Comparison of ENCODE assay signal across 10 mouse cellular contexts in genomic region chr11:117618214-117618613, GRCm38 (mm10). TPM values are rescaled to one million over a fixed set of nuclear protein-coding genes. Genes with fewer than 3 reads are reported as not detected.
DNase-seq lines count a peak whose midpoint lies in the region; ATAC-seq and TF ChIP-seq lines count a peak whose summit lies in the region.
"Had no signal": no experiment of that assay in that cellular context is flagged by ENCODE, and none has a peak within 500 bp of the region (broad histone marks: within the 10 kb centered on the region; RNA-seq: fewer than 3 reads in every experiment).

No protein-coding gene starts in this region.

- WGBS in heart, embryonic 15.5 days, result 20% methylated on average over 3 of the region's 3 CpGs
- 8% methylated on average over 3 of the region's 3 CpGs for WGBS in forebrain, postnatal 0 days
- 5% methylated on average over 3 of the region's 3 CpGs for WGBS in kidney, postnatal 0 days
- WGBS in midbrain, embryonic 16.5 days, result 13% methylated on average over 3 of the region's 3 CpGs
- WGBS in cerebellum, adult 2 months, result 59% methylated on average over 3 of the region's 3 CpGs

- H3K9me3 ChIP-seq in heart, embryonic 15.5 days (replicated peaks), result no peaks in the 10 kb centered on the region
- H3K9me3 ChIP-seq in forebrain, postnatal 0 days (ENCODE audit: low read length), result no peaks in the 10 kb centered on the region
- H3K9me3 ChIP-seq in kidney, postnatal 0 days (replicated peaks; ENCODE audit: low read length), result no peaks in the 10 kb centered on the region
- no peaks in the 10 kb centered on the region for H3K9me3 ChIP-seq in midbrain, embryonic 16.5 days (replicated peaks; ENCODE audit: control insufficient read depth, low read length, poor library complexity, severe bottlenecking)

- intact Hi-C loops in left cerebral cortex, postnatal 14 days (cut with DNase I), result no loop called here

- H3K4me2 ChIP-seq in heart, embryonic 15.5 days, result peak overlapping the region; percentile 47; the same call in 1 of the 2 replicates
- peak overlapping the region; percentile 29; the same call in 1 of the 2 replicates for H3K4me2 ChIP-seq in forebrain, postnatal 0 days (ENCODE audit: low read depth)
- 0 out of 2 replicates have a peak overlapping the region, but pooled peaks have one; percentile 37 for H3K4me2 ChIP-seq in kidney, postnatal 0 days (ENCODE audit: low read length)
- peak overlapping the region; percentile 39; the same call in 1 of the 2 replicates for H3K4me2 ChIP-seq in midbrain, embryonic 16.5 days (ENCODE audit: low read length)

- no peak overlapping the region for H3K4me3 ChIP-seq in heart, embryonic 15.5 days
- H3K4me3 ChIP-seq in forebrain, postnatal 0 days (ENCODE audit: low read depth, low read length), result no peak overlapping the region
- no peak overlapping the region for H3K4me3 ChIP-seq in kidney, postnatal 0 days (replicated peaks; ENCODE audit: low read depth, low read length)
- no peak overlapping the region for H3K4me3 ChIP-seq in midbrain, embryonic 16.5 days (ENCODE audit: low read depth, low read length)
- H3K4me3 ChIP-seq in cerebellum, adult 2 months (replicated peaks; ENCODE audit: insufficient read depth, low read depth, low read length), result no peak overlapping the region
- H3K4me3 ChIP-seq: myocyte had no signal

- no peak for DNase-seq in heart, adult 11 months
- no peak for DNase-seq in forebrain, postnatal 0 days
- peak; percentile 46 for DNase-seq in kidney, postnatal 0 days (ENCODE audit: low spot score)
- no peak for DNase-seq in left cerebral cortex, postnatal 14 days (ENCODE audit: low spot score in 2 of 2)
- no peak for DNase-seq in cerebellum, adult 2 months
- no peak for DNase-seq in right cerebral cortex, postnatal 36 days (ENCODE audit: low spot score in 2 of 2)

- no peak overlapping the region for H3K27ac ChIP-seq in heart, embryonic 15.5 days
- peak overlapping the region; percentile 54; the same call in 1 of the 2 replicates for H3K27ac ChIP-seq in forebrain, postnatal 0 days (ENCODE audit: low read depth, low read length)
- no peak overlapping the region for H3K27ac ChIP-seq in kidney, postnatal 0 days
- peak overlapping the region; percentile 82 for H3K27ac ChIP-seq in midbrain, embryonic 16.5 days (ENCODE audit: low read length)
- no peak overlapping the region for H3K27ac ChIP-seq in cerebellum, adult 2 months (ENCODE audit: insufficient read depth, low read length)

- no peaks in the 10 kb centered on the region for H3K36me3 ChIP-seq in heart, embryonic 15.5 days
- no peaks in the 10 kb centered on the region for H3K36me3 ChIP-seq in forebrain, postnatal 0 days (ENCODE audit: insufficient read depth)
- H3K36me3 ChIP-seq in kidney, postnatal 0 days (ENCODE audit: insufficient read depth, low read length), result no peaks in the 10 kb centered on the region
- no peaks in the 10 kb centered on the region for H3K36me3 ChIP-seq in midbrain, embryonic 16.5 days (ENCODE audit: control insufficient read depth, insufficient read depth, low read length)

- TF ChIP-seq POLR2A in cerebellum, adult 2 months (IDR thresholded peaks at IDR 0.05; ENCODE audit: borderline replicate concordance, insufficient read depth, low read length), result no peak

- ATAC-seq in heart, embryonic 15.5 days (replicated peaks; ENCODE audit: insufficient number of reproducible peaks, insufficient read depth, low FRiP score, low read depth), result no peak
- 0 out of 2 replicates have a peak, but pooled peaks have one; percentile 20 for ATAC-seq in forebrain, postnatal 0 days
- no peak for ATAC-seq in kidney, postnatal 0 days (replicated peaks; ENCODE audit: low FRiP score, low read depth)
- ATAC-seq in midbrain, embryonic 16.5 days, result no peak
- ATAC-seq: Patski had no signal

- TF ChIP-seq CTCF in forebrain, postnatal 0 days (IDR thresholded peaks at IDR 0.05; ENCODE audit: low read depth), result no peak
- TF ChIP-seq CTCF in kidney, postnatal 0 days (IDR thresholded peaks at IDR 0.05; ENCODE audit: low read depth), result no peak
- no peak for TF ChIP-seq CTCF in cerebellum, adult 2 months (IDR thresholded peaks at IDR 0.05; ENCODE audit: borderline replicate concordance, insufficient read depth, low read depth, low read length)

- no peak overlapping the region for H3K9ac ChIP-seq in heart, embryonic 15.5 days
- 0 out of 2 replicates have a peak overlapping the region, but pooled peaks have one; percentile 6 for H3K9ac ChIP-seq in forebrain, postnatal 0 days
- H3K9ac ChIP-seq in kidney, postnatal 0 days (ENCODE audit: low read depth, low read length), result no peak overlapping the region
- H3K9ac ChIP-seq in midbrain, embryonic 16.5 days (ENCODE audit: low read depth, low read length), result no peak overlapping the region

- peaks cover 54% of the 10 kb centered on the region for H3K27me3 ChIP-seq in heart, embryonic 15.5 days
- no peaks in the 10 kb centered on the region for H3K27me3 ChIP-seq in forebrain, postnatal 0 days (ENCODE audit: insufficient read depth, low read length)
- H3K27me3 ChIP-seq in kidney, postnatal 0 days (ENCODE audit: insufficient read depth, low read length), result peaks cover 15% of the 10 kb centered on the region; the same call in 1 of the 2 replicates
- no peaks in the 10 kb centered on the region for H3K27me3 ChIP-seq in midbrain, embryonic 16.5 days (ENCODE audit: control insufficient read depth, insufficient read depth, low read depth, low read length)
- no peaks in the 10 kb centered on the region; the same call in 1 of the 2 replicates for H3K27me3 ChIP-seq in cerebellum, adult 2 months (ENCODE audit: control insufficient read depth, insufficient read depth, low read length)

- peaks cover 11% of the 10 kb centered on the region for H3K4me1 ChIP-seq in heart, embryonic 15.5 days (replicated peaks)
- H3K4me1 ChIP-seq in forebrain, postnatal 0 days (ENCODE audit: insufficient read depth), result peaks cover 17% of the 10 kb centered on the region
- H3K4me1 ChIP-seq in kidney, postnatal 0 days (replicated peaks; ENCODE audit: insufficient read depth, low read length), result peaks cover 13% of the 10 kb centered on the region; the same call in 1 of the 2 replicates
- peaks cover 19% of the 10 kb centered on the region for H3K4me1 ChIP-seq in midbrain, embryonic 16.5 days (ENCODE audit: control insufficient read depth, insufficient read depth, low read length)
- no peaks in the 10 kb centered on the region for H3K4me1 ChIP-seq in cerebellum, adult 2 months (ENCODE audit: control insufficient read depth, insufficient read depth, low read length)

RNA-seq across cellular contexts. Expression of gene Tnrc6c, which starts 35.9 kb away (rescaled TPM):
- 6.6 and 7.3 TPM in 2 replicates for polyA plus RNA-seq in heart, embryonic 15.5 days (2015; fragmentation: Nextera tagmentation; extraction: Ambion mirVana)
- 56.9 and 71.6 TPM in 2 replicates for total RNA-seq in forebrain, postnatal 0 days (2014; rRNA removed)
- 13.1 and 19.9 TPM in 2 replicates for polyA plus RNA-seq in forebrain, postnatal 0 days (2015; fragmentation: Nextera tagmentation; extraction: Ambion mirVana)
- 8.7 and 8.8 TPM in 2 replicates for polyA plus RNA-seq in kidney, postnatal 0 days (2015; fragmentation: Nextera tagmentation; extraction: Ambion mirVana)
- polyA plus RNA-seq in midbrain, embryonic 16.5 days (2015; fragmentation: Nextera tagmentation; extraction: Ambion mirVana), result 28.1 and 31.6 TPM in 2 replicates
- total RNA-seq in left cerebral cortex, postnatal 14 days (2021), result 10 to 100 TPM; 56.5 to 57.5 TPM
- 43.8 and 52.1 TPM in 2 replicates for polyA plus RNA-seq in cerebellum, adult 2 months (2012; rRNA removed)

Comparison
In these comparisons a context has a peak if more than half of its experiments do, and no peak if none do; other contexts are left out.
1. H3K27ac ChIP-seq: peak in forebrain, postnatal 0 days (single experiment) and midbrain, embryonic 16.5 days (single experiment); none in heart, embryonic 15.5 days (single experiment), kidney, postnatal 0 days (single experiment) and cerebellum, adult 2 months (single experiment).
2. Peak in every context shown above with its lines, with median percentiles within 50 percentile points of each other: H3K4me2 ChIP-seq.